Mouse (Mus musculus): ENCODE results near the gene Ilkap.

The Ilkap gene

DNA sequence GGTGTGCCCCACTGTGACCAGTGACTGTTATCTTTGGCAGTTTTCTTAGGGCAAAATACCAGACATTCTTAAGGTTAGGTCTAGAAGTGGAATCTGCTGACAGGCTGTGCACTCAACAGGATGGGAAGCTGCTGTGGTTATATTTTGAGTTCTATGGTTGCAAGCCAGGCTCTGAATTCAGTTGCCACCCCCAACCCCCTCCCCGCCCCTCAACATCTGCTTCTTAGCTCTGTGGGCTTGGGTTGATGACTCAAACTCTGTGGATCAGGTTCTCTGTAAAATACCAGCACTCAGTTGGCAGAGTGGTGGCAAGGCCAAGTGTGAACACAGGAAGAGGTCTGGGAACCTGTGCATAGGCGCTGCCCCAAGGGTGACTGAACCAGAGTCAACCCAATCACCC, 46.3 kb downstream of the Ilkap start:
- no peak for DNase-seq

- DNase-seq = no peak
Observed at GRCm38 (mm10) chr1:91351249-91351648, 47.4 kb downstream of the Ilkap start.

GRCm38 (mm10) chr1:91350841-91351240, 47.8 kb downstream of the Ilkap start, which contains the start of gene Klhl30:
Gene Klhl30 (plus strand): TSS chr1:91351016.
- no peak for DNase-seq

DNA sequence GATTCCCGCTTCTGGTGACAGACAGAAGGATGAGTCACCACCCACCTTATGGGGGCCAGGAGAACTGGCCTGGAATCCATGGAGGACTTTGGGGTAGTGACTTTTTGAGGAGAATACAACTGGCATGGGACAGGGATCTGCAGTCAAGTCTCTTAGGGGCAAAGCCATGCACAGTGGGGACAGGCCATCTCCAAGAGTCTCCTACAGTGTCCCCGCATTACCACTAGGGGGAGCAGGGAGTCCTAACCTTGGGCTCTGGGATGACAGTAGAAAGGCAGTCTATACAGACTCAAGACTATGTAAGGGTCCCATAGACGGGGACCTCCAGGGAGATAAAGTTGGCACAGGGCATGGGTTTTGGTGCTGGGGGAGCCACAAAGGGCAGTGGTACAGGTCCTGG, 51.7 kb downstream of the Ilkap start:
- DNase-seq = peak; percentile 66

- peak; percentile 61 for DNase-seq
Observed at GRCm38 (mm10) chr1:91344921-91345685, 53.5 kb downstream of the Ilkap start.

GRCm38 (mm10) chr1:91344001-91344400, 54.6 kb downstream of the Ilkap start:
- no peak for DNase-seq

GRCm38 (mm10) chr1:91337355-91337754, 61.3 kb downstream of the Ilkap start:
- DNase-seq = no peak

DNA sequence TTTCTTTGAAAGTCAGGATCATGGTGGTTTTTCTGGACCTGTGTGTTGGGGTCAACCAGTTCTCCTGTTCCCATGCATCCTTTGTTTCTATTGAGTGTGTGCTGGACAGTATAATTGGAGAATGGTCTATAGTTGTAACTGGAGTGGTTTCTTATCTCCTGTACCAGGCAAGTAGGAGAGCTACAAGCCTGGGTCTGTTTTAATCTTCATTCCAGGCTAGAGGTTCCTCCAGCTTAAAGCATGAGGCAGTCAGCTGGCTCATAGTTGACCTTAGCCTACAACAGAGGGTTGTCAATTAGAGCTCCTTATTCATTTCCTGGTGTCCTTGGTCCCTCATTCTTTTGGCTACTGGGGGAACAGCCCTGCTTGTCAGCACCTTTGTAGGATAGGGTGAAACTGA, 65.0 kb downstream of the Ilkap start:
- no peak for DNase-seq

- DNase-seq = no peak
Observed at GRCm38 (mm10) chr1:91332102-91332501, 66.5 kb downstream of the Ilkap start.

GRCm38 (mm10) chr1:91325488-91326042, 73.0 kb downstream of the Ilkap start:
- DNase-seq = no peak

GRCm38 (mm10) chr1:91324646-91325045, 74.0 kb downstream of the Ilkap start:
- DNase-seq = no peak

Data from kidney, postnatal 14 days (tissue).